Mouse (Mus musculus) adrenal gland, postnatal 4 days (tissue): ENCODE data around the gene Akap1. TPM values are rescaled to one million over a fixed set of nuclear protein-coding genes. Genes with fewer than 3 reads are reported as not detected.

Experiments used
- DNase-seq, 2 experiments: peaks; one replicate each; pipeline ENCODE4 v3.0.0; 2021 to 2022; ENCODE audit warnings: low spot score in 2 of 2, mixed read lengths in 2 of 2
- total RNA-seq, 2 experiments: library from RNA; stranded (reverse); gene quantifications; 2 replicates each; pipeline ENCODE4 v1.2.3; 2021

Gene Akap1
- total RNA-seq, 2 experiments from 2014 or later, result 94.3 to 101 TPM

DNA sequence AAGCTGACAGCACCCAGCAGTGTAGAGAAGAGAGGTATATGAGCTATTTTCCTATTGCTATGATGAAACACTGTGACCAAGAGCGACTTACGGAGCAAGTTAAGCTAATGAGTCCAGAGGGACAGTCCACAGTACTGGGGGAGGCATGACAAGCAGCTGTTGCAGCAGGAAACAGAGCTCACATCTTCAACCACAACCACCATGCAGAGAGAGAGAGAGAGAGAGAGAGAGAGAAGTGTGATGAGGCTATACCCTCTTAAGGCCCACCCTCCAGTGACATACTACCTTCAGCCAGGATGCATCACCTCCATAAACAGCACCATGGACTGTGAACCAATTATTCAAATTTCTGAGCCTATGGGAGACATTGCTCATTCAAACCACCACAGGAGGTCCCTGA lies 74.5 kb downstream of the Akap1 start:
- DNase-seq, result no peak

DNA sequence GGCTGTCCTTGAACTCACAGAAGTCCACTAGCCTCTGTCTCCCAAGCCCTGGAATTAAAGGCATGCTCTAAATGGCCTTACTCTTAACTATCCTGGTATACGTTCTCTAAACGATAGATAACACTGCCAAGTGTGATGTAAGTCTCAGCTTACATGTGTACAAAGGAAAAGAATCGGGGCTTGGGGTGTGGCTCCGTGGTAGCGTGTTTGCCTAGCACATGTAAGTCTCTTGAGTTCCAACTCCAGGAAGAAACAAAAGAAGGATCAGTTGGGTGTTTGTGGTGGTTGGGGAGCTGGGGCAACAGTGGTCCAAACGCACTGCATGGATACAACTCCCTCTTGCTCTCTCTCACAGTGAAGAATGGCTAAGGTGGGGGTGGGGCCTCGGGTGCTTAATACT lies 77.6 kb downstream of the Akap1 start:
- DNase-seq, result no peak

- DNase-seq, result no peak
Observed at GRCm38 (mm10) chr11:88783525-88783924, 80.9 kb downstream of the Akap1 start.

- DNase-seq, result no peak
Observed at GRCm38 (mm10) chr11:88782531-88782930, 81.9 kb downstream of the Akap1 start.

Other genes starting within 250 kb of the Akap1 start
- gene Msi2, start 146.1 kb downstream of the Akap1 start, total RNA-seq, result 100 to 1,000 TPM; 200 to 212 TPM
- gene Scpep1, start 90.9 kb upstream of the Akap1 start, total RNA-seq, result 100 to 1,000 TPM; 149 to 159 TPM
- not detected for gene Elobl, start 102.3 kb upstream of the Akap1 start, total RNA-seq
- gene Coil, start 105.7 kb upstream of the Akap1 start, total RNA-seq, result 10 to 100 TPM; 14.0 to 14.3 TPM
- gene Trim25, start 134.8 kb upstream of the Akap1 start, total RNA-seq, result 100 to 1,000 TPM; 133 to 137 TPM
- 10 to 100 TPM; 11.3 to 14.2 TPM for gene Dgke, start 202.3 kb upstream of the Akap1 start, total RNA-seq
- under 1 TPM in 1 of 2 experiments, not detected in 1; 0.62 TPM for gene Gm525, start 209.3 kb upstream of the Akap1 start, total RNA-seq